Mouse (Mus musculus) cerebellum, adult 2 months (tissue): Measurements from ENCODE around the gene Map3k3.

Source experiments
- CTCF ChIP-seq: fragments of 200-500 bp; IDR thresholded peaks from 2 replicates; pipeline ENCODE4 v1.5.1; 2011; ENCODE audit warnings: low read depth, mild to moderate bottlenecking, control low read depth, low read length, moderate library complexity, borderline replicate concordance; ENCODE audit not compliant: insufficient read depth
- POLR2A ChIP-seq: fragments of 200-500 bp; IDR thresholded peaks from 2 replicates; pipeline ENCODE4 v1.6.1; 2011; ENCODE audit warnings: low read length, control low read depth, borderline replicate concordance; ENCODE audit not compliant: insufficient read depth

DNA sequence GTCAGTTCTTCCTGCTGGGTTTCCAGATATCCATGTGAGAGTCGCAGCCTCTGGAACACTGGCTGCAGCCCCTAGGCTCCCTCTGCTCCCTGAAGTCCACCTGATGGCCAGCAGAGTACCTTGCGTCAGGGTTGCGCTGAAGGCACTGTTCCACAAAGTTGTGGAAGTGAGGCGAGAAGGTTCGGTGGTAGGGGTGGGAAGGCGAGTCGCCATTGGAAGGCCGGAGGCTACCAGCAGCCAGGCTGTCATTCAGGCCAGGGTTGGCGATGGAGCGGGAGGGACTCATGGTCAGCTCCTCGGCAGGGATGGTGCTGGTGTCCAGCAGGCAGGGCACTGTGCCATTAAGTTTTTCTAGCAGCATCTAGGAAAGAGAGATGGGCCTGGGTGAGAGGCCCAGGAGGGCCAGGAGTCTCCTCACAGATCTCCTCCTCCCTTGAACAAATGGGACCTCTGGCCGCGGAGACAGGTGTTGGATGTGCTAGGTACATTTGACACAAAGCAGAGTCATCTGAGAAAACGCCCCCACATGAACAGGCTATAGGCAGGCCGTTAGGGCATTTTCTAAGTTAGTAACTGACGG lies 80.3 kb downstream of the Map3k3 start:
- TF ChIP-seq CTCF (no peak), POLR2A (no peak)
